Mouse (Mus musculus) heart, postnatal 0 days (tissue): ENCODE measurements around the gene Tmem91. TPM values are rescaled to one million over a fixed set of nuclear protein-coding genes. Genes with fewer than 3 reads are reported as not detected.

Experiments used
- ATAC-seq: fragments of 200-750 bp; cut with Nextera tagmentation; 2 replicates; pipeline ENCODE4 v1.8.0; 2017; ENCODE audit warnings: low read depth, moderate number of reproducible peaks, moderate library complexity; ENCODE audit not compliant: insufficient read depth
- DNase-seq: peaks from one replicate; pipeline ENCODE4 v3.0.0-alpha.2; 2016; ENCODE audit warnings: low spot score
- H3K27ac ChIP-seq: fragments of 300-500 bp; sonication (generic); 2 replicates; pipeline ENCODE4 v1.5.1; 2014; ENCODE audit warnings: low read depth, mild to moderate bottlenecking
- H3K27me3 ChIP-seq: fragments of 300-500 bp; sonication (generic); 2 replicates; pipeline ENCODE4 v1.6.1; 2014; ENCODE audit warnings: low read length, mixed read lengths; ENCODE audit not compliant: control insufficient read depth, insufficient read depth
- H3K36me3 ChIP-seq: fragments of 300-500 bp; sonication (generic); replicated peaks from 2 replicates; pipeline ENCODE4 v1.6.1; 2014; ENCODE audit warnings: low read length, mixed read lengths; ENCODE audit not compliant: control insufficient read depth, insufficient read depth
- H3K4me1 ChIP-seq: fragments of 300-500 bp; sonication (generic); 2 replicates; pipeline ENCODE4 v1.6.1; 2014; ENCODE audit warnings: antibody characterized with exemption; ENCODE audit not compliant: control insufficient read depth, insufficient read depth
- H3K4me2 ChIP-seq: fragments of 300-500 bp; sonication (generic); 2 replicates; pipeline ENCODE4 v1.6.1; 2014; ENCODE audit warnings: low read depth, mild to moderate bottlenecking, low read length, moderate library complexity
- H3K4me3 ChIP-seq: fragments of 300-500 bp; sonication (generic); 2 replicates; pipeline ENCODE4 v1.5.1; 2014; ENCODE audit warnings: low read depth, low read length
- H3K9ac ChIP-seq: fragments of 300-500 bp; sonication (generic); replicated peaks from 2 replicates; pipeline ENCODE4 v1.6.1; 2014; ENCODE audit warnings: low read depth, low read length, mixed read lengths
- H3K9me3 ChIP-seq: fragments of 300-500 bp; sonication (generic); replicated peaks from 2 replicates; pipeline ENCODE4 v1.6.1; 2016; ENCODE audit warnings: low read length; ENCODE audit not compliant: control insufficient read depth
- CTCF ChIP-seq: IDR thresholded peaks from 2 replicates; pipeline ENCODE4 v1.5.1; 2016; ENCODE audit warnings: antibody characterized with exemption, control low read depth, low read depth
- EP300 ChIP-seq: IDR thresholded peaks from 2 replicates; pipeline ENCODE4 v1.6.1; 2016; ENCODE audit warnings: antibody characterized with exemption, low read depth
- WGBS: fragments of 180-500 bp; shearing (Covaris S2); extraction: QIAGEN DNeasy Blood & Tissue Kit; methylation state at CpG from one replicate; pipeline ENCODE4 v1.1.7; 2014; 5-methylcytosine and 5-hydroxymethylcytosine counted together
- polyA plus RNA-seq: library from polyadenylated mRNA; unstranded; fragments of >200 nt; fragmentation: Nextera tagmentation; extraction: Ambion mirVana; gene quantifications from 2 replicates; pipeline ENCODE4 v1.2.1, GENCODE M21; 2015
- total RNA-seq: library from RNA; depleted of rRNA; stranded (reverse); fragments of >200 nt; gene quantifications from 2 replicates; pipeline ENCODE4 v1.2.3, GENCODE M21; 2014; ENCODE audit warnings: low replicate concordance

Tmem91 gene
- total and polyA plus RNA-seq, 2 experiments from 2014 or later, result 0.77 TPM; not detected in 1

DNA sequence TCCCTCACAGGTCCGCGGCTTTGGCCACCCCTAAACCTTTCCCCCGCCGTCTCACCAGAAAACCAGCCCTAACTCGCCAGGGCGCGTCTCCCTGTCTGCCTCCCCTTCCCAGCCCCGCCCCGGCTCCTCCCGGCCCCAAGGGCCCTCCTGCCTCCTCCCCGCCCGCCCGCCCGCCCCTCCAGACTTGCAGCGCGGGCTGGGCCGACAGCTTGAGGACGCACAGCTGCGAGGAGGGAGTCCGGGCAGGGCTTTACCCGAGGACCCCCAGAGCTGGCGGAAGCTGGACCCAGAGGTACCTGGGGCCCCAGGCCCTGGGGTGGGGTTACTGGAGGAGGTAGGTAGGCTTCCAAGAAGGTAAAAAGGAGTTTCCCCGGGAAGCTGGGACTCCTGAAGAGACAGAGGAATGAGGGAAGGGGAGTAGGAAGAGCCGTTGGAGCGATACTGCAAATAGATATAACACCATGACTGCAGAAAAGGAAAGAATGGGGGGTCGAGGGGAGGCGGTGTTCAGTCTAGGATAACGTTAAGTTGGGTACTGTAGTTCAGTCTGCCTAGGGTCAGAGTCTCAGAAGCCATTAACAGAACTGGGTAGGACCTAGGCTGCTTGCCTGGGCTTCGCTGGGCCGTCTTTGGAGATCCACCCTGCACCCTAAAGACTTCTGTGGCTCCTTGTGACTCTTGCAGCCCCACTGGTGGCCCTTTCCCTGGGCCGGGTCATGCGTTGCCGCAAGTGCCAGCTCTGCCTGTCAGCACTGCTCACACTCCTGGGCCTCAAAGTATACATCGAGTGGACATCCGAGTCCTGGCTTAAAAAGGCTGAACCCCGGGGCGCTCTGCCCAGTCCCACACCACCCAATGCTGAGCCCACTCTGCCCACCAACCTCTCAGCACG lies 47.3 kb downstream of the Tmem91 start:
- ATAC-seq (peak; percentile 65), DNase-seq (peak; percentile 54)
- WGBS, result 15% methylated on average over 38 of the region's 38 CpGs
- Histone ChIP-seq H3K9ac (peak overlapping the region; percentile 53), H3K27ac (peak overlapping the region; percentile 79), H3K27me3 (no peaks in the 10 kb centered on the region), H3K9me3 (no peaks in the 10 kb centered on the region), H3K36me3 (peaks cover 58% of the 10 kb centered on the region), H3K4me2 (peak overlapping the region; percentile 69), H3K4me1 (peaks cover 13% of the 10 kb centered on the region), H3K4me3 (peak overlapping the region; percentile 45)
- TF ChIP-seq EP300, result no peak
- TF ChIP-seq CTCF, result no peak

DNA sequence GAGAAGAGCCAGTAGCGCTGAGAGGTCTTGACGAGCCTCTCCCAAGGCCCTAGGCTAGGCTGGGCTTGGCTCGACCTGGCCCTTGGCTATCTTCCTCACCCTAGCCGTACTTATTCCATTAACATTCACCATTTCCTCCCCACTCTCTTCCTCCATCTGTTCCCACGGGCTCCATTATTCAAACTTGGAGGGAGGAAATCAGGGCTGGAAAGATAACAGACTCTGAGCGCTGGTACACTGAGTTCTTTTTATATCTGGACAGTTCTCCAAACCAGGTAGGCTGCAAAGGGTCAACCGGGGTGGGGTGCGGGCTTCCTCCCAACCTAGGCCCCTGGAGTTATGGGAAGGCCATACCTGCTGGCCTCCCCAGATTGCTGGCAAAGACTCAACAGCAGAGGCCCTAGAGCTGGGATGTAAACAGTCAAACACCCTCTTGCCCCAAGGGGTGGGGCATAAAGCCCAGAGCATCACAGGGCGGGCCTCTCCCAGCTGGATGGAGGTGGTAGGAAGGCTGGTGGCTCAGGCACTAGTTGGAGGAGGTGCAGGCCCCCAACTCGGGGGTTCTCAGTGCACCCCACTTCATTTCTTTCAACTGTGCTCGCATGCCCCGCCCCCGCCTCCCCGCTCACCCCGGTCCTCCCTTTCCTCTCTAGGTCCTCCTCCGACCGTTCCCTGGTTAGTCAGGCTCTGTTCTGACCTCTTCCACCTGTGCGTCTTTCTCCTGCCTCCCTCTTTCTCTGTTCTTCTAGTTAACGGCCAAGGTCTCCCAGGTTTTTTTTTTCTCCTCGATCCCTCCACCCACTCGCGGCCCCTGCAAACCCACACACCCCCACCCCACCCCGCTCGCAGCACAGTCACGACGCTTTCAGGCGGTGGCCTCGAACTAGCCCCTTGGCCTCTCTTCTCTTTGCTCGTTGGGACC lies 48.2 kb downstream of the Tmem91 start, which contains the start of gene B3gnt8:
B3gnt8 (plus strand) TSS at position 146 of the 922 bp plus-strand sequence.
- H3K36me3 ChIP-seq, result peaks cover 59% of the 10 kb centered on the region
- H3K4me1 ChIP-seq, result peaks cover 13% of the 10 kb centered on the region
- 12% methylated on average over 28 of the region's 29 CpGs for WGBS
- peak within 1 kb of the TSS; percentile 53 for H3K9ac ChIP-seq
- peak within 1 kb of the TSS; percentile 45 for H3K4me3 ChIP-seq
- peak; percentile 62 for ATAC-seq
- no peaks in the 10 kb centered on the region for H3K9me3 ChIP-seq
- no peak for TF ChIP-seq CTCF
- 0 out of 2 replicates have a peak, but pooled peaks have one; percentile 59 for TF ChIP-seq EP300
- DNase-seq, result peak; percentile 61
- H3K4me2 ChIP-seq, result peak within 1 kb of the TSS; percentile 69
- H3K27me3 ChIP-seq, result no peaks in the 10 kb centered on the region
- peak within 1 kb of the TSS; percentile 79 for H3K27ac ChIP-seq

DNA sequence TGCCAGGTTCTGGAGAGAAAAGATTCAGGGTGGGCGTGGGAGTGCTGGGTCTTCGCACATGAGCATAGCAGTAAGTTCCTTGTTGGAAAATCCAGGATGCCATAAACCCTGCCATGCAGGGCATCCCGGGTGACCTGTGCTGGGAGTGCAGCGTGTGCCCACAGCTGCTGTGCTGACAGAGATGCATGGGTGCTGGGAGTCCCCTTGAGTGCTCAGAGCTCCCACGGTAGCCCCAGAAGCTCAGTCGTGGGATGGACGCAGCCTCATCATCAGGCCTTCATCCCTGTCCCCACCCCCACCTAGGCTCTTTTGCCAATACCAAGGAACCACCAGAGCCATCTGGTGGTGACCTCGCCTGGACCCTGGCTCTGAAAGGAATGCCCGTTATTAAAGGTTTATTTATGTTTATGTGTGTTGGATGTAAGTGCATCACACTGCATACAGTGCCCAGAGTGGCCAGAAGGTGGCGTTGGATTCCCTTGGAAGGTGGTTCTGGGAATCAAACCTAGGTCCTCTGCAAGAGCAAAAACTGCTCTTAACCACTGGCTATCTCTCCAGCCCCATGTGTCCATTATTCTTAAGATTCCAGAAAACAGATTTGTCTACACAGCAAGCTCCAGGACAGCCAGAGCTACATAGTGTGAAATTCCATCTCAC lies 49.2 kb downstream of the Tmem91 start:
- DNase-seq (no peak), ATAC-seq (no peak)
- Histone ChIP-seq H3K27me3 (no peaks in the 10 kb centered on the region), H3K27ac (peak overlapping the region; percentile 79; the same call in 1 of the 2 replicates), H3K36me3 (peaks cover 56% of the 10 kb centered on the region), H3K4me2 (no peak overlapping the region), H3K4me3 (no peak overlapping the region), H3K4me1 (peaks cover 13% of the 10 kb centered on the region), H3K9me3 (no peaks in the 10 kb centered on the region), H3K9ac (no peak overlapping the region)
- 78% methylated on average over 10 of the region's 10 CpGs for WGBS
- TF ChIP-seq CTCF (peak; percentile 46), EP300 (no peak)

DNA sequence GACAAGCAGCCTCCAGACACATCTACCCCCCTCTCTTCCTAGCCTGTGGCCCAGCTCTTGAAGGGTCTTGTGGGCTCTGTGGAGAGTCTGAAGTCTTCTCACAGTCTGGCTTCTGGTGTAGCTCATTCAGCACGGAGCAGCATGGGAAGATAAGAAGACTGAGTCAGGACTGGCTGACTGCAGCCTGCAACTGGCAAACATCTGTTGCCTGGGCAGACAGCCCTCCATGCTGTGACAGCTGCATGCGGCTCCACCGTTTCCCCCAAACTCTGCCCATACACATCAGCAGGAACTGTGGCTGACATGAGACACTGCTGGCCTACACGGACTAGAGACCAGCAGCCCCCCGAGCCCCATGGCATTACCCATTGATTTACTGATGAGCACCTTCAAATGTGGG lies 50.1 kb downstream of the Tmem91 start:
- no peak overlapping the region for H3K9ac ChIP-seq
- no peak overlapping the region for H3K4me2 ChIP-seq
- ATAC-seq (no peak), DNase-seq (no peak)
- peaks cover 47% of the 10 kb centered on the region for H3K36me3 ChIP-seq
- no peak overlapping the region for H3K4me3 ChIP-seq
- WGBS, result 40% methylated on average over 5 of the region's 5 CpGs
- H3K27ac ChIP-seq, result no peak overlapping the region
- H3K4me1 ChIP-seq, result peaks cover 17% of the 10 kb centered on the region
- no peaks in the 10 kb centered on the region for H3K9me3 ChIP-seq
- H3K27me3 ChIP-seq, result no peaks in the 10 kb centered on the region
- TF ChIP-seq CTCF (no peak), EP300 (no peak)

DNA sequence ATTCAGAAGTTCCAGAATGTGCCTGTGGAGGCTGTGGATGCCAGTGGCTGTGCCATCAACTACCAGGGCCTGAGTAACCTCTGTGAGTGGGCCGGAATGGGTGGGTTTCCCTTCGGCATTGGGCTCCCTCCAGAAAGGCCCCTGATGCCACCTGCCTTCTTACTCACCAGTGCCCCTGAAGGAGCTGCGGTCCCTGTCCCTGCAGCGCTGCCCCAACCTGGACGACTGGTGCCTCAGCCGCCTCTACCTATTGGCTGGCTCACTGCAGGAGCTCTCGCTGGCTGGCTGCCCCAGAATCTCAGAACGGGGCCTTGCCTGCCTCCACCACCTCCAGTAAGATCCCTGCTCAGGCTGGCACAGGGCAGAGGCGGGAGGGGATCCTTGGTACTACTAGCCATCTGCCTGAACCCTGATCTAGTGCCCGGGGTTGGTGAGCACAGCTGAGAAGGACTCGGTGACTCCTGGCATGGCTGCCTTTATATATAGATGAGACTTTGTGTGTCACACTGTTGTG lies 51.1 kb downstream of the Tmem91 start:
- H3K4me1 ChIP-seq, result peaks cover 21% of the 10 kb centered on the region
- H3K27me3 ChIP-seq, result no peaks in the 10 kb centered on the region
- no peak overlapping the region for H3K4me2 ChIP-seq
- peaks cover 44% of the 10 kb centered on the region for H3K36me3 ChIP-seq
- WGBS, result 88% methylated on average over 11 of the region's 11 CpGs
- H3K4me3 ChIP-seq, result no peak overlapping the region
- no peak for DNase-seq
- no peak overlapping the region for H3K27ac ChIP-seq
- ATAC-seq, result no peak
- TF ChIP-seq EP300 (no peak), CTCF (no peak)
- H3K9ac ChIP-seq, result no peak overlapping the region
- H3K9me3 ChIP-seq, result no peaks in the 10 kb centered on the region
